Mouse (Mus musculus) neural tube, postnatal 0 days (tissue): Measurements from ENCODE around the gene Cts7. TPM values are rescaled to one million over a fixed set of nuclear protein-coding genes. Genes with fewer than 3 reads are reported as not detected.

Source experiments
- microRNA-seq: library from miRNA; unstranded; fragments of <30 nt; microRNA quantifications from one replicate; pipeline ENCODE4, GENCODE M21; 2016
- polyA plus RNA-seq: library from polyadenylated mRNA; unstranded; fragments of >200 nt; fragmentation: Nextera tagmentation; extraction: Ambion mirVana; gene quantifications from 2 replicates; pipeline ENCODE4 v1.2.1, GENCODE M21; 2015

Cts7 gene
- polyA plus RNA-seq: not detected in 2 replicates

DNA sequence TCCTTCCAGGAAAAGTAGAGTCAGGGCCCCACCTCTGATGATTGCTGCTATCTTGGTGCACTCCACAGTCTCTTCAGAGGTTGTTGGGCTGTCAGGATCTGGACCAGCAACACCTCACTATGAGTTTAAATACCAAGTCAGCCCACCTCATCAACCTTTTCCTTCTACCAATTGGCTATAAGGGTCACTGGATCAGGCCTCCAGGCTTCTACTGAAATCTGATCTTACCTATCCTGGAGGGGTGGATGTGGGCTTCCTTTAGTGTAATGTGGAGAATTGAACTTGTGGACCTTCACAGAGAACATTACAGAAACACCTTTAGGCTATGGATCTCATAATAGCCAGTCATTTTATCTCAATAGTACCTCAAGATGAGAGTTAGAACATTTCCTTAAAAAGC is at the start of gene Cts7:
Gene Cts7, minus strand, starts transcription at position 101 of the 400 bp plus-strand sequence.

Small RNA genes within 50 kb of the gene (microRNA-seq; reads per million reads assigned to microRNA genes)
- gene Gm27704: not detected

Other genes with a start within 250 kb of the Cts7 start
- gene Ctsr, start 193.9 kb downstream of the Cts7 start, polyA plus RNA-seq: not detected in 2 replicates
- not detected in 2 replicates for gene Cts6, start 154.8 kb downstream of the Cts7 start, polyA plus RNA-seq
- not detected in 2 replicates for gene Cts8, start 102.8 kb downstream of the Cts7 start, polyA plus RNA-seq
- gene Gm49398, start 69.4 kb downstream of the Cts7 start, polyA plus RNA-seq: not detected in 2 replicates
- gene Ctsm, start 183.6 kb upstream of the Cts7 start, polyA plus RNA-seq: not detected in 2 replicates
- gene Gm49352, start 210.0 kb upstream of the Cts7 start, polyA plus RNA-seq: not detected in 2 replicates
- gene Cts3, start 211.9 kb upstream of the Cts7 start, polyA plus RNA-seq: not detected in 2 replicates